Mouse (Mus musculus) embryonic facial prominence, embryonic 14.5 days (tissue): ENCODE measurements around the gene Asb7. TPM values are rescaled to one million over a fixed set of nuclear protein-coding genes. Genes with fewer than 3 reads are reported as not detected.

ENCODE experiments used
- ATAC-seq: fragments of 200-750 bp; cut with Nextera tagmentation; 2 replicates; pipeline ENCODE4 v1.8.0; 2017; ENCODE audit warnings: low read depth, moderate number of reproducible peaks, moderate TSS enrichment
- DNase-seq: peaks from one replicate; pipeline ENCODE4 v3.0.0-alpha.2; 2015; ENCODE audit warnings: low spot score
- H3K27ac ChIP-seq: fragments of 300-500 bp; sonication (generic); replicated peaks from 2 replicates; pipeline ENCODE4 v1.5.1; 2014; ENCODE audit warnings: low read depth, mild to moderate bottlenecking, low read length, moderate library complexity
- H3K27me3 ChIP-seq: fragments of 300-500 bp; sonication (generic); replicated peaks from 2 replicates; pipeline ENCODE4 v1.6.1; 2014; ENCODE audit warnings: low read length; ENCODE audit not compliant: control insufficient read depth, insufficient read depth
- H3K36me3 ChIP-seq: fragments of 300-500 bp; sonication (generic); 2 replicates; pipeline ENCODE4 v1.6.1; 2014; ENCODE audit warnings: low read length, mixed read lengths; ENCODE audit not compliant: control insufficient read depth, insufficient read depth
- H3K4me1 ChIP-seq: fragments of 300-500 bp; sonication (generic); 2 replicates; pipeline ENCODE4 v1.6.1; 2014; ENCODE audit warnings: antibody characterized with exemption, low read length; ENCODE audit not compliant: control insufficient read depth, insufficient read depth
- H3K4me2 ChIP-seq: fragments of 300-500 bp; sonication (generic); 2 replicates; pipeline ENCODE4 v1.6.1; 2014; ENCODE audit warnings: low read depth, mild to moderate bottlenecking, low read length, moderate library complexity, mixed read lengths
- H3K4me3 ChIP-seq: fragments of 300-500 bp; sonication (generic); 2 replicates; pipeline ENCODE4 v1.5.1; 2014; ENCODE audit warnings: low read depth, mild to moderate bottlenecking, low read length
- H3K9ac ChIP-seq: fragments of 300-500 bp; sonication (generic); 2 replicates; pipeline ENCODE4 v1.6.1; 2014; ENCODE audit warnings: low read depth, mild to moderate bottlenecking, low read length, moderate library complexity, mixed read lengths
- H3K9me3 ChIP-seq: fragments of 300-500 bp; sonication (generic); 2 replicates; pipeline ENCODE4 v1.6.1; 2016; ENCODE audit warnings: low read length; ENCODE audit not compliant: control insufficient read depth
- WGBS: fragments of 180-500 bp; shearing (Covaris S2); extraction: QIAGEN DNeasy Blood & Tissue Kit; methylation state at CpG from one replicate; pipeline ENCODE4 v1.1.7; 2014; 5-methylcytosine and 5-hydroxymethylcytosine counted together
- polyA plus RNA-seq: library from polyadenylated mRNA; unstranded; fragments of >200 nt; fragmentation: Nextera tagmentation; extraction: Ambion mirVana; gene quantifications from 2 replicates; pipeline ENCODE4 v1.2.1, GENCODE M21; 2014

The Asb7 gene
- polyA plus RNA-seq, 1 experiment from 2014 or later = 11.5 TPM

GRCm38 (mm10) chr7:66724514-66724913, 35.1 kb upstream of the Asb7 start:
- Histone ChIP-seq H3K36me3 (peaks cover 11% of the 10 kb centered on the region), H3K9me3 (peaks cover under 1% of the 10 kb centered on the region; the same call in 1 of the 2 replicates), H3K9ac (no peak overlapping the region), H3K4me2 (no peak overlapping the region), H3K4me3 (no peak overlapping the region), H3K27ac (no peak overlapping the region), H3K27me3 (no peaks in the 10 kb centered on the region), H3K4me1 (no peaks in the 10 kb centered on the region)
- no peak for ATAC-seq
- no peak for DNase-seq
- 77% methylated on average over 4 of the region's 4 CpGs for WGBS

GRCm38 (mm10) chr7:66711166-66711565, 21.8 kb upstream of the Asb7 start:
- H3K27me3 ChIP-seq = no peaks in the 10 kb centered on the region
- no peaks in the 10 kb centered on the region for H3K9me3 ChIP-seq
- no peak overlapping the region for H3K27ac ChIP-seq
- H3K9ac ChIP-seq = no peak overlapping the region
- no peak for ATAC-seq
- H3K4me3 ChIP-seq = no peak overlapping the region
- DNase-seq = peak; percentile 42
- H3K4me1 ChIP-seq = no peaks in the 10 kb centered on the region
- peaks cover 63% of the 10 kb centered on the region for H3K36me3 ChIP-seq
- no peak overlapping the region for H3K4me2 ChIP-seq
- 51% methylated on average over 2 of the region's 2 CpGs for WGBS

GRCm38 (mm10) chr7:66704631-66705030, 15.2 kb upstream of the Asb7 start:
- Histone ChIP-seq H3K4me3 (no peak overlapping the region), H3K27me3 (no peaks in the 10 kb centered on the region), H3K9me3 (no peaks in the 10 kb centered on the region), H3K4me2 (no peak overlapping the region), H3K36me3 (peaks cover 63% of the 10 kb centered on the region), H3K9ac (no peak overlapping the region), H3K27ac (no peak overlapping the region), H3K4me1 (no peaks in the 10 kb centered on the region)
- ATAC-seq = no peak
- 88% methylated on average over 3 of the region's 3 CpGs for WGBS
- peak; percentile 14 for DNase-seq

- peak; percentile 52 for DNase-seq
- Histone ChIP-seq H3K4me1 (no peaks in the 10 kb centered on the region), H3K27me3 (no peaks in the 10 kb centered on the region), H3K4me2 (no peak overlapping the region), H3K9ac (no peak overlapping the region), H3K27ac (no peak overlapping the region), H3K4me3 (no peak overlapping the region), H3K9me3 (no peaks in the 10 kb centered on the region), H3K36me3 (peaks cover 68% of the 10 kb centered on the region)
- peak; percentile 80 for ATAC-seq
- 81% methylated on average over 7 of the region's 7 CpGs for WGBS
These were observed 13.3 kb upstream of the Asb7 start for GRCm38 (mm10) chr7:66702721-66703120.

GRCm38 (mm10) chr7:66694467-66694866, 5.1 kb upstream of the Asb7 start:
- Histone ChIP-seq H3K27me3 (no peaks in the 10 kb centered on the region), H3K9me3 (no peaks in the 10 kb centered on the region), H3K36me3 (peaks cover 25% of the 10 kb centered on the region), H3K9ac (no peak overlapping the region), H3K4me2 (no peak overlapping the region), H3K4me1 (peaks cover 4% of the 10 kb centered on the region; the same call in 1 of the 2 replicates), H3K27ac (no peak overlapping the region), H3K4me3 (no peak overlapping the region)
- DNase-seq = no peak
- no peak for ATAC-seq
- 78% methylated on average over 7 of the region's 7 CpGs for WGBS

GRCm38 (mm10) chr7:66689620-66690360, 394 bp upstream of the Asb7 start, which contains the start of gene Lins1:
Gene Lins1 (plus strand): TSS chr7:66689889.
- ATAC-seq = peak; percentile 99
- peak within 1 kb of the TSS; percentile 89 for H3K27ac ChIP-seq
- no peaks in the 10 kb centered on the region for H3K27me3 ChIP-seq
- WGBS = under 1% methylated on average over 49 of the region's 52 CpGs
- H3K9me3 ChIP-seq = no peaks in the 10 kb centered on the region
- peaks cover 4% of the 10 kb centered on the region; the same call in 1 of the 2 replicates for H3K36me3 ChIP-seq
- DNase-seq = peak; percentile 100
- H3K4me1 ChIP-seq = peaks cover 12% of the 10 kb centered on the region; the same call in 1 of the 2 replicates
- H3K4me3 ChIP-seq = peak within 1 kb of the TSS; percentile 83
- H3K4me2 ChIP-seq = peak within 1 kb of the TSS; percentile 89
- H3K9ac ChIP-seq = peak within 1 kb of the TSS; percentile 83

- WGBS = 0% methylated on average over 5 of the region's 5 CpGs
- Histone ChIP-seq H3K9ac (peak overlapping the region; percentile 83), H3K4me3 (peak overlapping the region; percentile 83), H3K27me3 (no peaks in the 10 kb centered on the region), H3K9me3 (no peaks in the 10 kb centered on the region), H3K27ac (no peak overlapping the region), H3K4me2 (peak overlapping the region; percentile 89), H3K4me1 (peaks cover 12% of the 10 kb centered on the region; the same call in 1 of the 2 replicates), H3K36me3 (peaks cover 9% of the 10 kb centered on the region; the same call in 1 of the 2 replicates)
- DNase-seq = no peak
- ATAC-seq = no peak
These were observed 675 bp downstream of the Asb7 start for GRCm38 (mm10) chr7:66688721-66689120.

- no peak overlapping the region for H3K4me2 ChIP-seq
- no peaks in the 10 kb centered on the region for H3K27me3 ChIP-seq
- no peak overlapping the region for H3K4me3 ChIP-seq
- no peak overlapping the region for H3K27ac ChIP-seq
- ATAC-seq = no peak
- H3K36me3 ChIP-seq = peaks cover 62% of the 10 kb centered on the region
- no peaks in the 10 kb centered on the region for H3K4me1 ChIP-seq
- 89% methylated on average over 5 of the region's 5 CpGs for WGBS
- H3K9me3 ChIP-seq = no peaks in the 10 kb centered on the region
- no peak overlapping the region for H3K9ac ChIP-seq
- no peak for DNase-seq
These were observed 7.1 kb downstream of the Asb7 start for GRCm38 (mm10) chr7:66682119-66682863.
